Mouse (Mus musculus) heart, embryonic 14.5 days (tissue): Measurements from ENCODE around the gene Gatc. TPM values are rescaled to one million over a fixed set of nuclear protein-coding genes. Genes with fewer than 3 reads are reported as not detected.

Source experiments
- ATAC-seq: fragments of 200-750 bp; cut with Nextera tagmentation; 2 replicates; pipeline ENCODE4 v1.8.0; 2017; ENCODE audit warnings: low read depth, moderate TSS enrichment; ENCODE audit not compliant: insufficient number of reproducible peaks, insufficient read depth, low FRiP score
- H3K27ac ChIP-seq, 2 experiments: fragments of 200-500 bp in 1 of 2; fragments of 300-500 bp in 1 of 2; sonication (generic) in 1 of 2; replicated peaks in 1 of 2; 2 replicates each; pipeline ENCODE4 v1.5.1; 2012 to 2014; ENCODE audit warnings: low read depth in 2 of 2, low read length in 2 of 2, control low read depth in 1 of 2, mild to moderate bottlenecking in 1 of 2, mixed read lengths in 1 of 2; ENCODE audit not compliant: control insufficient read depth in 1 of 2, insufficient read depth in 1 of 2
- H3K27me3 ChIP-seq: fragments of 300-500 bp; sonication (generic); 2 replicates; pipeline ENCODE4 v1.6.1; 2014; ENCODE audit warnings: mild to moderate bottlenecking, low read length, control low read depth; ENCODE audit not compliant: control insufficient read depth, insufficient read depth
- H3K36me3 ChIP-seq: fragments of 300-500 bp; sonication (generic); 2 replicates; pipeline ENCODE4 v1.6.1; 2014; ENCODE audit warnings: mild to moderate bottlenecking, control low read depth, low read length, mixed read lengths; ENCODE audit not compliant: control insufficient read depth, insufficient read depth
- H3K4me1 ChIP-seq, 2 experiments: fragments of 200-500 bp in 1 of 2; fragments of 300-500 bp in 1 of 2; sonication (generic) in 1 of 2; 2 replicates each; pipeline ENCODE4 v1.6.1; 2012 to 2014; ENCODE audit warnings: low read length in 2 of 2, control low read depth in 1 of 2, mixed read lengths in 1 of 2; ENCODE audit not compliant: control insufficient read depth in 2 of 2, insufficient read depth in 2 of 2
- H3K4me2 ChIP-seq: fragments of 300-500 bp; sonication (generic); 2 replicates; pipeline ENCODE4 v1.6.1; 2014; ENCODE audit warnings: mild to moderate bottlenecking, low read length
- H3K4me3 ChIP-seq, 2 experiments: fragments of 200-500 bp in 1 of 2; fragments of 300-500 bp in 1 of 2; sonication (generic) in 1 of 2; 2 replicates each; pipeline ENCODE4 v1.5.1; 2012 to 2014; ENCODE audit warnings: low read length in 2 of 2, mild to moderate bottlenecking in 2 of 2, control low read depth in 1 of 2, low read depth in 1 of 2, moderate library complexity in 1 of 2; ENCODE audit not compliant: control insufficient read depth in 1 of 2, insufficient read depth in 1 of 2
- H3K9ac ChIP-seq: fragments of 300-500 bp; sonication (generic); 2 replicates; pipeline ENCODE4 v1.6.1; 2014; ENCODE audit warnings: mild to moderate bottlenecking, low read length
- H3K9me3 ChIP-seq: fragments of 300-500 bp; sonication (generic); 2 replicates; pipeline ENCODE4 v1.6.1; 2016; ENCODE audit warnings: low read length, control low read depth; ENCODE audit not compliant: control insufficient read depth
- WGBS: fragments of 180-500 bp; shearing (Covaris S2); extraction: QIAGEN DNeasy Blood & Tissue Kit; methylation state at CpG from one replicate; pipeline ENCODE4 v1.1.7; 2014; 5-methylcytosine and 5-hydroxymethylcytosine counted together
- polyA plus RNA-seq: library from polyadenylated mRNA; unstranded; fragments of >200 nt; fragmentation: Nextera tagmentation; extraction: Ambion mirVana; gene quantifications from 2 replicates; pipeline ENCODE4 v1.2.1, GENCODE M21; 2014

The Gatc gene
- polyA plus RNA-seq, 1 experiment from 2014 or later = 28.3 TPM

DNA sequence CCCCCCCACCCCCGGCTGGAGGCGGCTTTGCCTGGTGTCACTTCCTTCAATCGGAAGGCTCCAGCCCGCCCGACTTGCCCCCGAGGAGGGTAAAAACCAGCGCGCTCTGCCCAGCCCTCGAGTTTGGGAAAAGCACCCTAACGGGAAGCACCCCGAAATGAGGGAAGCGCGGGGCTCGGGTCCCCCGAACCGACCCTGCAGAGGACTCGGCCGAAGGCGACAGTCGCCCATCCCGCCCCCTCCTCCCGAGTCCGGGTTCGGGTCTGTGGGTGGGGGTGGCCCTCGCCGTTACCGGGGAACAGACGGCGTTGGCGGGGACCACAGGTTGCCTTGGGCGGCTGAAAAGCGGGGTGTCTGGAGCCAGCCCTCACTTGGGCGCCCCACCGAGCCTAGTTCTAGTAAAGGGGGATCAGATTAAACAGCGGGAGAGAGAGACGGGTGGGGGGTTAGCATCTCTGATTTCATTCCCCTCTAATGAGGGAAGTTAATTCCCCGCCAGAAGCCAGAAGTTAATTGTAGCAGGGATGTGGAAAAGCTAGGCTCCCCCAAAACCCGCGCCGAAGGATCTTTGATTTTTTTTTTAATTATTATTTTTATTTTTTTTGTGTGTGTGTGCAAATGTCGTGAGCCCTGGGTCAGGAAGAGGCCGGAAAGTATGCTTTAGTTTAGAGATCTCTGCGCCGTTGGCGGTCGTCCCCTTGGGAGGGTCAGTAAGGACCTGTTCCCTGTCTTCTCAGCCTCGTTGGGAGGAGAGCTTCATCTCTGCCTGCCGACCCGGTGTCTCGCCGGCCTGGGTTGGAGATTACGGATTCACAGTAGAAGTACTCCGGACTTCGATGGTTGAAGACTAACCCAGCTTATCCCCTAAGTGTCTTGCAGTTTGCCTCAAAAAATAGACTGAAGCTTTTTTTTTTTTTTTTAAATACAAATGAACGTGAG, 13.1 kb downstream of the Gatc start:
- peak overlapping the region; percentile 85 to 98 for H3K4me3 ChIP-seq
- under 1% methylated on average over 55 of the region's 55 CpGs for WGBS

GRCm38 (mm10) chr5:115326875-115327609, 13.9 kb downstream of the Gatc start, which contains the start of gene Srsf9:
Srsf9 (plus strand) TSS chr5:115327177.
- under 1% methylated on average over 87 of the region's 97 CpGs for WGBS
- Histone ChIP-seq H3K27ac (peak within 1 kb of the TSS; percentile 85 to 89), H3K27me3 (no peaks in the 10 kb centered on the region), H3K36me3 (peaks cover 24% of the 10 kb centered on the region), H3K9me3 (no peaks in the 10 kb centered on the region), H3K4me2 (peak within 1 kb of the TSS; percentile 86), H3K9ac (peak within 1 kb of the TSS; percentile 92), H3K4me1 (peaks cover 8 to 19% of the 10 kb centered on the region in 2 experiments), H3K4me3 (peak within 1 kb of the TSS; percentile 85 to 98)
- peak; percentile 93 for ATAC-seq

More for the DNA sequence above, 13.1 kb downstream of the Gatc start:
- Histone ChIP-seq H3K9ac (peak overlapping the region; percentile 92), H3K4me2 (peak overlapping the region; percentile 86), H3K4me1 (peaks cover 8 to 19% of the 10 kb centered on the region in 2 experiments), H3K27ac (peak overlapping the region; percentile 40 to 89; a peak in 3 of 4 replicates), H3K27me3 (no peaks in the 10 kb centered on the region), H3K9me3 (no peaks in the 10 kb centered on the region), H3K36me3 (peaks cover 33% of the 10 kb centered on the region)
- no peak for ATAC-seq

GRCm38 (mm10) chr5:115326256-115326831, 14.6 kb downstream of the Gatc start:
- Histone ChIP-seq H3K27ac (peak overlapping the region; percentile 85 to 89), H3K4me3 (peak overlapping the region; percentile 85 to 98), H3K9me3 (no peaks in the 10 kb centered on the region), H3K4me1 (peaks cover 8 to 19% of the 10 kb centered on the region in 2 experiments), H3K36me3 (peaks cover 17% of the 10 kb centered on the region), H3K9ac (peak overlapping the region; percentile 92), H3K27me3 (no peaks in the 10 kb centered on the region), H3K4me2 (peak overlapping the region; percentile 86)
- WGBS = 10% methylated on average over 11 of the region's 11 CpGs
- peak; percentile 37; the same call in 1 of the 2 replicates for ATAC-seq

DNA sequence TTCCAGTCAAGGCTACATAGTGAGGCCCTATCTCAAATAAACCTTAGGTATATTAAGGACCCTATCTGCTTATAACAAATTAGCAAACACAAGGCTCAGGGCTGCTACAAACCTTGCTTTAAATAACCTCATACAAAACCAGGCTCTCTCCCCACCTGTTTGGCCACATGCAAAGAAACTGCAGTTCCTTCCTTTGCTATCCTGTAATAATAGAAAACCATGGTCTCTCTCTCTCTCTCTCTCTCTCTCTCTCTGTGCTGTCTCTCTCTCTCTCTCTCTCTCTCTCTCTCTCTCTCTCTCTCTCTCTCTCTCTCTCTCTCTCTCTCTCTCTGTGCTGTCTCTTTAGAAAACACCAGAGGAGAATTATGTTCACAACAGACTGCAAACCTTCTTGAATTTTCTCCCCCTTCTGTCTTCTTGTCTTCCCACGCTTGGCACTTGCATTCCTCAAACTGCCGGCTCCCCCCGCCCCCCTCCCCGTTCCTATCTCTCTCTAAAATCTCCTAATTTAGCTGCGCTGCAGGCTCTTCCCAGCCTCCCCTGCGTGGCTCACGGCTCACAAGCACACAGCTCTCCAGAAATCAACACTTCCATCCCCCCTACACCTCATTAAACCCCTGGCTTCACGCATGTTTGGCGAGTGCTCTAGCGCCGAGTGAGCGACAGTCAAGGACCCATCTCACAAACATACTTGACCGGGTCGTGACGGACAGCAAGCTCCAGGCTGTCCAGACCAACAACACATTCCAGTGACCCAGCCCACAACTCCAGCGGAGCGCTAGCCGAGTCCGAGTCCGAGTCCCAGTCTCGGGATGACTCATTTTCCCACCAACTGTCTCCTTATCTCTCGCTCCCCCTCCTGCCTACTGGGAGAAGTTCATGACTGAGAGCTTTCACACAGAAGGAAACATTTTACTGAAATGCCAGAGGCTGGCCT, 21.7 kb downstream of the Gatc start:
- Histone ChIP-seq H3K36me3 (no peaks in the 10 kb centered on the region), H3K9me3 (no peaks in the 10 kb centered on the region), H3K4me1 (peaks cover 22 to 23% of the 10 kb centered on the region in 2 experiments), H3K27ac (peak overlapping the region; percentile 59 to 69), H3K4me3 (peak overlapping the region; percentile 43 to 45), H3K27me3 (no peaks in the 10 kb centered on the region), H3K4me2 (peak overlapping the region; percentile 88), H3K9ac (peak overlapping the region; percentile 70)
- under 1% methylated on average over 22 of the region's 22 CpGs for WGBS
- peak; percentile 73 for ATAC-seq

GRCm38 (mm10) chr5:115317645-115318328, 23.2 kb downstream of the Gatc start:
- whole genome bisulfite sequencing = 13% methylated on average over 10 of the region's 10 CpGs
- Histone ChIP-seq H3K4me2 (peak overlapping the region; percentile 40), H3K4me1 (peaks cover 32 to 34% of the 10 kb centered on the region in 2 experiments), H3K9ac (no peak overlapping the region), H3K27ac (peak overlapping the region; percentile 47 to 56; a peak in 3 of 4 replicates), H3K36me3 (no peaks in the 10 kb centered on the region), H3K9me3 (no peaks in the 10 kb centered on the region), H3K4me3 (no peak overlapping the region), H3K27me3 (no peaks in the 10 kb centered on the region)
- peak; percentile 53; the same call in 1 of the 2 replicates for ATAC-seq

DNA sequence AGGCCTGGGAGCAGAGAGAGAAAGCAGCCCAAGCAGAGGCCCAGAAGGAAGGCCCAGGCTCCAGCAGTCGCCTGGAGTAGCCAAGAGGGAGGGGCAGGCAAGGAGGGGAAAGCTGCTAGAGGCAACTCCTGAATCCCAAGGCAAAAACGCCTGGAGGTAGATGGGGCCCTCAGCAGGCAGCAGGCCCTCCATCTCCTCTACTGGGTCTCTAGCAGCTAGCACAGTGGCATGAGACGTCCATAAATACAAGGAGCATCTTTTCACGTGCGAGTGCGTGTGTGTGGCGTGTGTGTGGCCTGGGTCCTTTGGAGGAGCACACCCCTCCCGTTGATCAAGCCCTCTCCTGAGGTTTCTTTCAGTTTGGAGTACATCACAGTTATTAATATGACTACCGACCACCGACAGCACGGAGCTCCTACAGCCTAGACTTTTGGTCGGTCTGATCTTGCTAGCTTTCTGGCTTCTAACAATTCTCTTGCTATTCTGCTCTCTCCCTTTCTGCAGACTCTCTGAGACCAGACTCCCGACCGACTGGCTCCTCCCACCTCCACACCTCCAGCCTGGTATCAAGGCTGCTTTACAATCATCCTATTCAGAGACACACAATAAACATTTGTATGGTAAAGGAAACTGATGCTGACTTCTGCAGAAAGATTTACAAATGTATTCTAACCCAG, 23.9 kb downstream of the Gatc start:
- WGBS = 14% methylated on average over 14 of the region's 14 CpGs
- no peaks in the 10 kb centered on the region for H3K27me3 ChIP-seq
- H3K36me3 ChIP-seq = no peaks in the 10 kb centered on the region
- ATAC-seq = no peak
- H3K4me2 ChIP-seq = peak overlapping the region; percentile 40
- H3K4me3 ChIP-seq = no peak overlapping the region
- H3K9me3 ChIP-seq = no peaks in the 10 kb centered on the region
- peaks cover 35 to 39% of the 10 kb centered on the region in 2 experiments for H3K4me1 ChIP-seq
- peak overlapping the region; percentile 26; the same call in 1 of the 2 replicates for H3K9ac ChIP-seq
- H3K27ac ChIP-seq = peak overlapping the region; percentile 47 to 56; a peak in 3 of 4 replicates
